Mouse (Mus musculus) hindlimb bud, embryonic 11.5 days (tissue): ENCODE measurements around the gene 4930452B06Rik.

ENCODE experiments used
- DNase-seq: peaks from one replicate; pipeline ENCODE4 v3.0.0-alpha.2; 2012; ENCODE audit warnings: low read depth, low spot score; ENCODE audit errors: extremely low spot score

4930452B06Rik gene

DNA sequence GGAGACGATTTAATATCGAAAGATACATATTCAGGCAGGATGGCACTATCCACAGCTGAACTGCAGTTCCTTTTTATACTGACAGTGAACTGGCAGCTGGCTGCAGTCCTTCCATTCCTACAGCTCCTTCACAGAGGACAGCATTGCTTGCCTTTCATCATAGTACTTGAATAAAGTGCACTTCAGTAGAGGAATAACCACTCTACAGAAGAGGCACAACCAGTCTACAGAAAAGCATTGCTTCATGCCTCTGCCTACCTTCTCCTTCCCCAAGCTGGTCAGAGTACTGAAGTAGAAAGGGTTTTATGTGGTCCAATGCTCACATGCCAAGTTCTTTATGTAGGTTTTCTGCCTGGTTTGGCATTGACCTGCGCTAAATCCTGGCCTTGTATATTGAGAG is 130.0 kb downstream of the 4930452B06Rik start:
- DNase-seq: no peak

DNA sequence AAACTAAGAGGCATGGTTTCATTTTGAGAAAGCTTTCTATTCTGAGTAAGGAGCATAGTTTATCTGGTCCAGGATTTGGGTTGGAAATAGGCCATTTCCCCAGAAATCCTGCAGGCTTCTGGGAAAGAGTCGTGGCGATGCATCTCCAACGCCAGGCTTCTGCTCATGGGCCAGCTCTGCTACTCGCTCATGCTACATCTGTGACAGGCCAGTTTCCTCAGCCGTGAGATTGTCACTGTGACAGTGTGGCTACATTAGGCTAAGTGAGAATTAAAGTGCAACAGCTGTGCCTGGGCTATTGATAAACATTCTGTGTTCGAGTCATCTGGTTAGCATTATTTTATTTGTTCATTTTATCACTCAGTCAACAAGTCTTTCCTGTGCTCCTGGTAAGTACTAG is 140.8 kb downstream of the 4930452B06Rik start:
- no peak for DNase-seq

DNA sequence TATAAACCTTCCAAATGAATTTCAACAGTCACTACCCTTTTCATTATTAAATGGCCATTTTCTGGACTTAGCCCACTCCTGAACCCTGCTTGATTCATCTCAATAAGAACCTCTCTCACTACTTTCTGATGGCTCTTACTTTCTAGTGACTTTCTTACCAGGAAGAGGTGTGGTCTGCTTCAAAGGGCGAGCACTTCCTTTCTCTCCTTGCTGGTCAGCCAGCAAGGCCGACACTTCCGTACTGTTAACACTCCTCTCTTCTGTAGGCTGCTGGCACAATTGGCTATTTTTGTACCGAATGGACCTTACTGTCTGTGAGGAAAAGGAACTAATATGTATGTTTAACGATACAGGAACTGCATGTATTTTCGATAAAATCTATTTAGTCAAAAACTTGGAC is 148.4 kb downstream of the 4930452B06Rik start:
- DNase-seq: no peak

DNA sequence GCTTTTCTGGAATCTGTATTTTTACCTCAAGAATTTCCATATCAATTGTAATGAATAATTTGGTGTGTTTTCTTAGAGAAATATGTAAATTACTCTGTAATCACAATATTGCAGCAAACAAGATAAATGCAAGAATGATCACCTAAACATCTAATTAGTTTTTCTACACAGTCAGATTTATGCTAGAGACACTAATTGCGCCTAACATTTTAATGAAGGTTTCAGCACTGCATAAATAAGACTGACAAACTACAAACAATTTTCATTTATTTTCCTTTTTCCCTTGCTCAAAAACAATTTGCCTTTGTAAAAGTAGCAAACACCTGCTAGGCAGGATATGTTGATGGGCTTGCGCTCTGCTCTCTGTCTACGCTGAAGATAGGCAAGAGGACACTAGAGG is 152.0 kb downstream of the 4930452B06Rik start:
- DNase-seq: no peak

DNA sequence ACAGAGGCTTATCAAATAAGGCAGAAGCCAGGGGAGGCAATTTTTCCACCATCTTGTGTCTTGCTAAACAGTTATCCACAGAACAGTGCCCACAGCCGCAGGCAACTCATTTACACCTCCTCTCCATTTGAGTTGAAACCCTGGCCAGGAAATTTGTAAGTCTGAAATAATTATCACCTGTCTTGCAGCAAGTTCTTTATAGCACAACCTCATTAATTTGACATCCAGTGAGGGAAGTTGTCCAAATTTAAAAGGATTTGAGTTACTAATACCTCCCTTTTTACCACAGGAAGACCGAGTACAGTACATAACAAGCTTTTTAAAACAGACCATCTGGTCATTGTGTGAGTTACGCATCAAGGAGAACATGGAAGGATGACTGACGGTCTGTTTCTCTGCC is 154.8 kb downstream of the 4930452B06Rik start:
- no peak for DNase-seq

DNA sequence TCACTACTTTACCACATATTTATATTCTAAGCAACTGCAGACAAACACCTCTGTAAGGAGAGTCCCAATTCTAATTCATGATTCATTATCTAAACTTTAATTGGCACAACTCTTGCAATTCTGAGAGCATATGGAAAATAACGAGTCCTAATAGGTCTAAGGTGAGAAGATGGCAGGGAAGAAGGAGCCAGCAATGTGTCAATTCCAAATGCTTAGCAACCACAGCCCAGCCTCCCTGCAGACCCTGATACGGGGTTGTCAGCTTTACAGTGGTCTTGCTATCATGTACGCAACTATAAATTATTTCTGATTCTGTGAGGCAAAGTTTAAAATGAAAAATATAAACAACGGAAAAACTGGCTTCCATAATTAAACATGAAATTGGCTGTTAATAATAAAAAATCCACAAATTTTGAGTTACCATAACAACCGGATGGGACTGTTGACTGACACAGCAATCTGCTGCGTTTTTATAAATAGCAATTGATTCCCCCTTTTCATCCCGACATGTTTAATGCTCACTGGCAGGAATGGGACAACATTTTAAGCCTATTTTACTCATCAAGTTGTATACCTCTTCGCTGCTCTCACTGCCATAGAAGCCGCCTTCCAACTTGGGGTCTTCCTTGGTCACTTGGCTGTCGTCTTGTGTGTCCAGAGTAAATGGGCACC is 155.6 kb downstream of the 4930452B06Rik start:
- DNase-seq: no peak

DNA sequence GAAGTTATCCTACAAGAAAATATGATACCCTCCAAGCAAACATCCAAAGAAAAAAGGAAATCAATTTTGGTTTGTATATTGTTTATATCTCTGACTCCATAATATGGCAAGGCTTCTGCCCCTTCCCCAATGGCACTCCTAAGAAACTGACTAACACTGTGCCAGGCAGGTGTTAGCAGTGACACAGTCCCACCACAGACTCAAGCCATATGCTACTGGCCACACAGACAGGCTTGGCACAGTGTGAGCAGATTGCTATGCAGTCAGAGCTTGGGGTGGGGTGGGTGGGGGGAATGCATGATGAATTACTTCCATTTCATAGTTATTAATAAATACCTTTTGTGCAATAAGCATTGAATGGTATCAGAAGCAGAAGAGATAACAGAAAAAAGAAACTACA is 157.4 kb downstream of the 4930452B06Rik start:
- DNase-seq: no peak

DNA sequence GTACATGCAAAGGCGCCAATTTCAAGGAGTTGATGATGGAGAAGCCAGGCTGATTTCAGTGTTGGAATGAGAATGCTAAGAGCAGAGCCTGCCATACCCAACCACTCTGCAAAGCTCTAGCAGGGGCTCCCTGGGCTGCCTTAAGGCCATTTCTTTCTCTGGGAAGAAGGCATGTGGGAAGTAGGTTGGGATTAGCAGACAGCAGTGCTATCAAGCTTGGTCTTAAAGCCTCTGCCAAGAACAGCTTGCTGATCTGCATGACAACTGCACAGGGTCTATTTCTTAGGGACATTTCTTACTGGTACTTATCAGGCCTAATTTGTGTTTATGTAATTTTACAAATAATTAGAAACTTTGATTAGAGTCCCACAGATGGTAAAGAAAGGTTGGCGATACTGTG is 161.8 kb downstream of the 4930452B06Rik start:
- DNase-seq: no peak

DNA sequence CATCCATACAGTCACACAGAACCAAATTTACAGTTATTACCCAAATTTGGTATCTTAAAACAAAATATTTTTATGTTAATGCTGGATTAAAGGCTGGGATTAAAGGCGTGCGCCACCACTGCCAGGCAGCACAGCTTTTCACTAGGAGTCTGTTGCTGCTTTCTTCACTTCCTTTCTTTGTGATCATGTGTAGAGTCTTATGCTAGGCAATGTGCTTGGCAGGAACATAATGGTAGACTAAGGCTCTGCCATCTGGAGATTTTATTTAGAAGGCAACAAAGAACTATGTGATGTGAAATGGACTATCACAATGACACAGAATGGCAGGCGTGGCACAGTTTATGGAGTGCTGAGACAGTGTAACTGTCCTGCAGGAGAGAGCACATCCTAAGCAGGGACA is 162.7 kb downstream of the 4930452B06Rik start:
- DNase-seq: no peak

DNA sequence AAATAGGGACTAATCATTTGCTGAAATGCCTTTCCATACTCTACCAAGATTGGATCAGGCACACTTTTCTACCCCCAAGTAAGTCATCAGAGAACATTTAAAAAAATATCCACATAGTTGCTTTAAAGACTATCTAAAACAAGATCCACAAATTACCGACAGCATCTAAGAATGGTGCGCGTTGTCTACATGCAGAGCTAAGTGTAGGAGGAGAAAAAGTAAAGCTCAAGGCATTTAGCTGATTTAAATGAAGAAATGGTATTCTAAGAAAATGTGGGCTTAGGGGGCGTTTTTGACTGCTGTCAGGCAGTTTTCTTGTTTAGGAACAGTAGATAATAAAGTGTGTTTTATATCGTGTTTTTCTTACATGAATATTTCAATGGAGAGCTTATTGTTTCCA is 163.5 kb downstream of the 4930452B06Rik start:
- no peak for DNase-seq

DNA sequence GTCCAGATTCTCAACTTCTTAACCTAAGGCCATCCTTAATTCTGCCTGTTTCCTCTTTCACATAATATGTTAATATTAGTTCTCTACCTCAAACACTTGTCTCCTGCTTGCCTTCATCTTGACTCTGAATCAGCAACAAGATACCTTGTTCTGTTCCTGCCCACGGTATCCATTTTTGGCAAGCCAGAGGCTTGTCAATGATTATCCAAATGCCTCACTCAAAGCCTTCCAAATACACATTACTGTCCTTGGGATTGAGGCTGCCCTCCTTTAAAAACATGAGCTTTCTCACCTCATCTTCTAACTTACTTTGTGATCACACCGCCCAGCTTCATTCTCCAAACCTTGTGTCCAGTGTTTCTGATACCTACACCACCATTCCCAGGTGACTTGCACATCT is 170.3 kb downstream of the 4930452B06Rik start:
- no peak for DNase-seq

DNA sequence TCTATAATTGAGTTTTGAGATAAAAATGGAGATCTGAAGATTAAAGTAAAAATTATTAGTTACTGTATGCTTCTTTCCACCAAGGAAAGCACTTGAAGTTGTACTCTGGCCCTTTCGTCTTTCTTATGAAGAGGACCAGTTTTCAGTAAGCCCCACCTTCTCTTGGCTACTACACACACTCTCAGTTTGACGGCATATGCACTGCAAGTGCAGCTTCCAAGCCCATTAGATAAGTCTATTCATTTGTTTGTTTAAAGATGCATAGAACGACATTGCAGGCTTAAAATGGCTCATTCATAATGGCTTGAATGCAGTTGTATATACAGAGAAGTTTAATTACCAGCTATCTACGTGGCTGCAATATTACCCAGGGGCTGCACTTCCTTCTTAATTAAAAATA is 171.1 kb downstream of the 4930452B06Rik start:
- no peak for DNase-seq

DNA sequence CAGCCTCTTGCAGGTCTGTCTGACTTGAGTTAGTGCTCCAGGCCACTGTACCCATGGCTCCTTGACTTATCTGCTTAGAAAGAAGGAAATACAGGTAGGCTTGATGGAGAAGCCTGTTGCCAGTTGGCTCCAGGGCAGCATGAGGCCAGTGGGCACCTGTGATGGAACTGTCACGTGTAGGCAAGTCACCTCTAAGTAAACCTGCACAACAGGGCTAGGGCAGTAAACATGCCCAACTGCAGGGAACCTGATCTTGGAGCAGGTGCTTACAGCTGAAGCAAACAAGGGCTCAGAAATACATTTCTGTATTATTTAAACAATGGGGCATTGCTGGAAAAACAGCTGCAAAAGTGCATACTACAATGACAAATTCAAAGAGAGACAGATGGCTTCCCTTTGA is 171.8 kb downstream of the 4930452B06Rik start:
- DNase-seq: no peak

DNA sequence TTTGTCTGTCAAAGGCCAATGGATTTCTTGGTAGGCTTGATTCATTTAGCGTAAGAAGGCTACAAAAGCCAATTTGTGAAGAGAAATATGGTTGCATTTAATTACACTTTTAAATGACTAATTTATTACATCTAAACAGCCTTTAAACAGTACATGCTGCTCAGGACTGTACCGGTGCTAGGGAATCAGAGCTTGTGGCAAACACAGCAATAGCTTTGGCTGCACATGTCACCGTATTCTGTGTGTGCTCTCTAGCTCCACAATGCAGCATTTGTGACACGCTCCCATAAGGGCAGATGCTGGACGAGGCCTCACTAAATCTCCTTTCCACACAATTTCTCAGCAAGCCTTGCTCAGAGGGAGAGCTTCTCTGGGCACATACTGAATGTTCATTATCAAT is 187.9 kb downstream of the 4930452B06Rik start:
- DNase-seq: no peak

DNA sequence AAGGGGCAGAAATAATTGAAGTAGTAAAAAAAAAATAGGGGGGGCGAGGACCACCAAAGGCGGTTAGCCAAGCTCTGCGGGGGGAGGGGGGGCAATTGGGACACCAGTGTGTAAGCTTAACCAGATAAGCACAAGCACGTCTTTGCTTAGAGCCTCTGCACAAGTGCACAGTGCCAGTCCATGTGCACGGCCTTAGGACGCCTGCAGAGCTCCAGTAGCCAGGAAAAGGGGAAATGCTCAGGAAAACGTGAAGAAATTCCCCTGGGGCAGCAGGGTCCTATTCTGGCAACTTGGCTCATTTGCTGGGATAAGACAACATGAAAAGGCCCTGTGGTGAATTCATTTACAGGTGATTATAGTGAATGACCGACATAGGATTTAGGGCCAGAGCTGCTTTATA is 188.7 kb downstream of the 4930452B06Rik start:
- no peak for DNase-seq

DNA sequence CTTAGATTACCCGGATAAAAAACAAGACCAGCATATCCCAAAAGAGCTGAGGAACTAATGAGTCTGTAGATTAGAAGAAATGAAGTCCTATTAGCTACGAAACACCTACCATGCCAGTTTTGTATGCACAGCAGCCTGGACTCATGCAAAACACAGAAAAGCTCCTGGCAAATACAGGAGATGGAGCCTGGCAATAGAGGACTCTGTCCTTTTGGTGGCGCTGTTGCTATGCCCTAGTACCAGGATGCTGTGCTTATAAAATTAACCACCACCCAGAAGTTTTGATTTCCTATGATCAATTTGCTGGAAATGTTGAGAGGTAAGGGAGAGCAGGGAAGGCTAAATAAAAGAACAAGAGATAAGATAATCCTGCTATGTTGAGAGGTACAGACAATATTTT is 189.4 kb downstream of the 4930452B06Rik start:
- no peak for DNase-seq

DNA sequence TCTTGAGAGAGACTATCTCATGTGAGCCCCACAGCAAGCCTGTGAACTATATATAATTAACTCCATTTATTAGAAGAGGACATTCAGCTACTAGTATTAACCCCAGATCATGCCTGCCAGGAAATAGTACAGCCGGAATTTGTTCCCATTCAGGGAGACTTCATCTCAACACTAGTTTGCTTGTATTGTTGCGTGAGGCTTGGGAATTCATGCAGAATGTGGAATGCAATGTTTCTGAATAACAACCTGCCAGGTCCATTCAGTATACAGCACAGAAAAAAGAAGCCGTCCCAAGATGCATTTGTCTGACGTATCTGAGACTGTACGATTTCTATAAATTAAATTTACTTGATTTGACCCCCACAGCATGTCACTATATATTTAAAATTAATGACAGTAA is 190.2 kb downstream of the 4930452B06Rik start:
- no peak for DNase-seq

DNA sequence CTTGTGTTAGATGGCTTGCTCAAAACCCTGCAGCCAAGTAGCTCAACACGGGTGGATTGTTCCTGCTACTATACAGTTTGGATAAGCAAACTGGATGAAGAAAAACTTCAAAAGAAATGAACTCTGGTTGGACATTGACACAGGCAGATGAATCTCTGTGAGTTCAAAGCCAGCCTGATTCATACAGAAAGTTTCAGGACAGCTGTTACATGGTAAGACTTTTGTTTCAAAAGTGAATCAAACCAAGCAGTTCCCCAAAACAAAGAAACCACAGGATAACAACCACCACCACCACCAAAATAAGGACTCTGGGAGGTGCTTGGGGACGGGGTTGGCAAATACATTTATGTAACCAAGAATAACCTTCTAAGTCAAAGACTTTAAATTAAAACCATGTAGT is 193.2 kb downstream of the 4930452B06Rik start:
- no peak for DNase-seq

DNA sequence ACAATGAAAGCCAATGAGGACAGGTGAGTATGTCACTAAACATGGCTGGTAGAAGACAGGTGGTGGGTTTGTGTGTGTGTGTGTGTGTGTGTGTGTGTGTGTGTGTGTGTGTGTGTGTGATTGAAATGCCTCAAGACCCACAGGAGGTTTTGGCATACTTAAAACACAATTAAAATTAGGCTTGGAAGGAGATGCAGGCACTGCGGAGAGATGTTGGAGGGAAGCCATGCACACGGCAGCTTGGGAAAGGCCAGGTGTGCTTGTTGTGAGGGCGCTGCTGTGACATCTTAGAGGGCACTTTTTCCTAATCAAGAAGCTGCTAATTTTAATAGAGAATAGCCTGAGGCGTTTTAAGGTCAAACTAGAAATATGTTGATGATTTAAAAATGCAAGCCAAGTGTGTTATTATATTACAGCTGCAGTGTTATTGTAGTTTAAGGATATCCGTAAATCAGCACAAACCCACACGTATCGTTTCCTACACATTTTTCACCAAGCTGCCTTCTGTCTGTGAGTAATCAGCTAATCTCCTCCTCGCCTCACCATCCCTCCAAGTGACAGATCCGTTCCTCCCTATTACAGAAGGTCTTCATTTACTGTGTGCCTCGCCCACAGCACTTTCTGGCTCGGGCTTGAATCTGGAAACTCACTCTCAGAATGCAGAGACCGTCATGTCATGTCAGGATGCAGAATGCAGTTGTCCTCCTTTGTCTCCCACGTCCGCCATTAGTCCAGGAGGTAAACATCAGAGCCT is 201.5 kb downstream of the 4930452B06Rik start:
- no peak for DNase-seq

DNA sequence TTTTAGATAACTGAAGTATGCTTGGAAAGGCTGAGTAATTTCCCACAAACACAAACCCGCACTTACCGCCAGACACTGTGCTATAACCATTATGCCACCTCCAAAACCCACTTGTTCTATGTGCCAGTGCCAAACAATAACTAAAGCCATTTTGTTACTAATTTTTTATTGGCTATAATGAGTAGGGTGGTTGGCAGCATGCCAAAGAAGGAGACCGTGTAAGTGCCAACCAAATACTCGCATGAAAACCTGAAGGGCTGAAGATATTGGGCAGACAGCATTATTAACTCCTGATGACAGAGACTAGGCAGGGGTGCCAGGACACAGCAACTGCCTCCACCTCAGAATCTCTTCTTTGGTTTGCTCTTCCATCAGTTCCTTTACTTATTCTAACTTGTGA is 203.1 kb downstream of the 4930452B06Rik start:
- DNase-seq: no peak

DNA sequence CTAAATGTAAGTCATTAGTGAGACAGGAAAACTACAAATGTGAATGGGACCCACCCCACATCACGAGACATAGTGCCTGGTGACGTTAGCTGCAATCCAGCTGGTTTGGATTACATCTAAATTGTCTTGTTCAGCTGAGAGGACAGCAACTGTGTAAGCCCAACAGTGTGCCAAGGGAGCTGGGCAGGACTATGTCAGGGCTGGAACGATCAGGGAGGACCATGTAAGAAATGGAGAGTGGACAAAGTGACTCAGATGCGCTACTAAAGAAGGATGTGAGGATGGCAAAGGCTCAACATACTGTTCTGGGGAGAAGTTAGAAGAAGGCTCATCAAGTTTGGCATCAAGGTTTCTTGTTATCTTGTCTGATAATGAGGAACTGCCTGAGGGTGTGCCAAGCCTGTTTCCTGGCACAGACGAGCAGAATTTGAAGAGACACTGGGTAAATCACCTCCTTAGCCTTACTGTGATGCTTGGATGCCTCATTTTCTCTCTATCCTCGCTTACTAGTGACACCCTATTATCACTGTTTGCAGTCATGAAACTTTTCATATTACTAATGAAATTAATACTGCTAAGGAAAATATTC is 203.6 kb downstream of the 4930452B06Rik start:
- DNase-seq: no peak
